Mouse (Mus musculus) limb, embryonic 12.5 days (tissue): ENCODE data around the gene Nat8f4. TPM values are rescaled to one million over a fixed set of nuclear protein-coding genes. Genes with fewer than 3 reads are reported as not detected.

Experiments
- ATAC-seq: fragments of 200-750 bp; cut with Nextera tagmentation; 2 replicates; pipeline ENCODE4 v1.8.0; 2017; ENCODE audit warnings: low read depth, moderate TSS enrichment; ENCODE audit not compliant: insufficient number of reproducible peaks, insufficient read depth, low FRiP score, low TSS enrichment
- H3K27ac ChIP-seq: fragments of 300-500 bp; sonication (generic); 2 replicates; pipeline ENCODE4 v1.5.1; 2016; ENCODE audit warnings: mild to moderate bottlenecking, moderate library complexity
- H3K27me3 ChIP-seq: fragments of 300-500 bp; sonication (generic); 2 replicates; pipeline ENCODE4 v1.6.1; 2016; ENCODE audit warnings: mild to moderate bottlenecking, moderate library complexity
- H3K36me3 ChIP-seq: fragments of 300-500 bp; sonication (generic); 2 replicates; pipeline ENCODE4 v1.6.1; 2016; ENCODE audit warnings: mild to moderate bottlenecking, moderate library complexity
- H3K4me1 ChIP-seq: fragments of 300-500 bp; sonication (generic); replicated peaks from 2 replicates; pipeline ENCODE4 v1.6.1; 2016
- H3K4me2 ChIP-seq: fragments of 300-500 bp; sonication (generic); 2 replicates; pipeline ENCODE4 v1.6.1; 2016; ENCODE audit warnings: mild to moderate bottlenecking, moderate library complexity
- H3K4me3 ChIP-seq: fragments of 300-500 bp; sonication (generic); replicated peaks from 2 replicates; pipeline ENCODE4 v1.5.1; 2016; ENCODE audit warnings: mild to moderate bottlenecking
- H3K9ac ChIP-seq: fragments of 300-500 bp; sonication (generic); replicated peaks from 2 replicates; pipeline ENCODE4 v1.6.1; 2016; ENCODE audit warnings: mild to moderate bottlenecking, moderate library complexity
- H3K9me3 ChIP-seq: fragments of 300-500 bp; sonication (generic); 2 replicates; pipeline ENCODE4 v1.6.1; 2016; ENCODE audit warnings: mild to moderate bottlenecking, moderate library complexity
- WGBS: fragments of 180-500 bp; shearing (Covaris S2); methylation state at CpG from one replicate; pipeline ENCODE4 v1.1.7; 2016; 5-methylcytosine and 5-hydroxymethylcytosine counted together
- polyA plus RNA-seq: library from polyadenylated mRNA; unstranded; fragments of >200 nt; fragmentation: Nextera tagmentation; extraction: Ambion mirVana; gene quantifications from 2 replicates; pipeline ENCODE4 v1.2.1, GENCODE M21; 2016

Gene Nat8f4
- polyA plus RNA-seq, 1 experiment from 2014 or later, result 2.9 TPM

GRCm38 (mm10) chr6:85862565-85862964 lies 42.1 kb downstream of the Nat8f4 start:
- H3K4me1 ChIP-seq, result no peaks in the 10 kb centered on the region
- no peaks in the 10 kb centered on the region for H3K36me3 ChIP-seq
- no peak overlapping the region for H3K4me2 ChIP-seq
- ATAC-seq, result no peak
- 0 out of 2 replicates have a peak, but pooled peaks cover 5% of the 10 kb centered on the region for H3K27me3 ChIP-seq
- H3K9me3 ChIP-seq, result no peaks in the 10 kb centered on the region
- no peak overlapping the region for H3K4me3 ChIP-seq
- 77% methylated on average over 3 of the region's 3 CpGs for WGBS
- H3K9ac ChIP-seq, result no peak overlapping the region
- no peak overlapping the region for H3K27ac ChIP-seq

GRCm38 (mm10) chr6:85861247-85861646 lies 43.4 kb downstream of the Nat8f4 start:
- Histone ChIP-seq H3K4me3 (no peak overlapping the region), H3K9ac (no peak overlapping the region), H3K4me2 (no peak overlapping the region), H3K4me1 (no peaks in the 10 kb centered on the region), H3K36me3 (no peaks in the 10 kb centered on the region), H3K27ac (no peak overlapping the region), H3K9me3 (no peaks in the 10 kb centered on the region), H3K27me3 (0 out of 2 replicates have a peak, but pooled peaks cover 5% of the 10 kb centered on the region)
- WGBS, result 90% methylated on average over 3 of the region's 3 CpGs
- ATAC-seq, result no peak

DNA sequence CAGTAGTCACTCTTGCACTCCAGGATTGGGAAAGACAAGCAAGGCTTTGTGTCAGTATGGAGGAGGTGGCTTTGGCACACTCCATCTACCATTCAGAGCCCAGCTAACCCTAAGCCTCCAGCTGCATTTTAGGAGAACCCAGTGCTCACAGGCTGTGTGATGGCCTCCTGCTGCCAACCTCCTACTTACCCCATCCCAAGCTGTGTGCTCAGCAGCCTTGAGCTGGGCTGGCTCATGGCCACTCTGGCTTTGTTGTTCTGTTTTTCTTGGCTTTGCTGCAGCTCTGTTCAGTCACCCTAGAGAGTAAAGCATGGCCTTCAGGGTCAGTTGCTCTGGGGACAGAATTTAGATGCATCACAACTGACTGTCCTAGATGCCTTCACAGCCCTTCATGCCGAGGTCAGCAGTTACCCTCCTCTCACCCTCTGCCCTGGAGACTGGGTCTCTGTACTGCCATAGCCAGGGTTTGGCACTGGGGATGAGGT lies 48.4 kb downstream of the Nat8f4 start:
- ATAC-seq, result no peak
- 0 out of 2 replicates have a peak, but pooled peaks cover 2% of the 10 kb centered on the region for H3K27me3 ChIP-seq
- H3K4me3 ChIP-seq, result no peak overlapping the region
- H3K9ac ChIP-seq, result no peak overlapping the region
- no peaks in the 10 kb centered on the region for H3K4me1 ChIP-seq
- 77% methylated on average over 1 of the region's 1 CpGs for WGBS
- H3K4me2 ChIP-seq, result no peak overlapping the region
- H3K36me3 ChIP-seq, result no peaks in the 10 kb centered on the region
- no peaks in the 10 kb centered on the region for H3K9me3 ChIP-seq
- no peak overlapping the region for H3K27ac ChIP-seq

GRCm38 (mm10) chr6:85853481-85853880 lies 51.2 kb downstream of the Nat8f4 start:
- no peaks in the 10 kb centered on the region for H3K36me3 ChIP-seq
- H3K27ac ChIP-seq, result no peak overlapping the region
- H3K9ac ChIP-seq, result no peak overlapping the region
- no peak for ATAC-seq
- 88% methylated on average over 3 of the region's 3 CpGs for WGBS
- H3K4me1 ChIP-seq, result no peaks in the 10 kb centered on the region
- H3K27me3 ChIP-seq, result no peaks in the 10 kb centered on the region
- H3K4me3 ChIP-seq, result no peak overlapping the region
- H3K9me3 ChIP-seq, result no peaks in the 10 kb centered on the region
- no peak overlapping the region for H3K4me2 ChIP-seq

DNA sequence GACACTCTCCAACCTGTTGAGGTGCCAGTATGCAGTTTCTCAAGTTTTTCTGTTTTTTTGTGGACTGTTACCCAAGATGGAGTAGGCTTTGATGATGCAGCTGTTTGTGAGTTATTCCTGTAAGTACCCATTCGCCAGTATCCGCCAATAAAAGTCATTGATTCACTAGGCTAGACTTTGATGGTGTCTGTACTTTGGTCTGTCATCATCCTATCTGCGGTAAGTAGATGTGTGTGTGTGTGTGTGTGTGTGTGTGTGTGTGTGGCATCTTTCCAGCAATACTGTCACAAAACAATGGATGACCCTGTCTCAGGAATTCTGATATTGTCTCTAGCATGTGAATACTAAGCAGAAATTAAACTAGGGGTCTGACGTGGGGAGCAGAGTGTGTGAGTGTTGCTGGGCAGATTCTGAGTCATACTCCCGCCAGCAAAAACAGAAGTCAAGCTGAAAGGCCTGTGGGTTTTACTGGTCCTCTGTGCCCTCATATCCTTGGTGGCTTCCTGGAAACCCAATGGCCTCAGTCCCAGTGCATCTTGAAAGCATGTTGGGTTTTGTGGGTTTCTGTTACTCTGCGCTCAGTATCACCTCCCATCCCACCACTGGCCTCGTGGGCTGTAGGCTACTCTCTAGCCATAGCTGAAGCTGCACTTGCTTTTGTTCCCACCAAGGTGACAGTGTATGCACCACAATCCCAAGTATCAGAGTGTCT lies 53.5 kb downstream of the Nat8f4 start:
- no peaks in the 10 kb centered on the region for H3K36me3 ChIP-seq
- H3K9me3 ChIP-seq, result no peaks in the 10 kb centered on the region
- no peaks in the 10 kb centered on the region for H3K27me3 ChIP-seq
- no peaks in the 10 kb centered on the region for H3K4me1 ChIP-seq
- no peak overlapping the region for H3K27ac ChIP-seq
- no peak overlapping the region for H3K4me3 ChIP-seq
- H3K9ac ChIP-seq, result no peak overlapping the region
- no peak overlapping the region for H3K4me2 ChIP-seq
- 92% methylated on average over 7 of the region's 7 CpGs for WGBS
- ATAC-seq, result no peak

- Histone ChIP-seq H3K4me1 (no peaks in the 10 kb centered on the region), H3K27me3 (no peaks in the 10 kb centered on the region), H3K4me2 (no peak overlapping the region), H3K9me3 (no peaks in the 10 kb centered on the region), H3K4me3 (no peak overlapping the region), H3K36me3 (no peaks in the 10 kb centered on the region), H3K27ac (no peak overlapping the region), H3K9ac (no peak overlapping the region)
- ATAC-seq, result no peak
- WGBS, result 39% methylated on average over 2 of the region's 2 CpGs
These were observed 55.4 kb downstream of the Nat8f4 start for GRCm38 (mm10) chr6:85849240-85849639.

Other genes with a start within 250 kb of the Nat8f4 start
- gene Nat8f7, start 191.7 kb downstream of the Nat8f4 start, polyA plus RNA-seq, result not detected in 2 replicates
- gene Nat8f3, start 139.1 kb downstream of the Nat8f4 start, polyA plus RNA-seq, result 0.34 TPM in 1 of 2 replicates, not detected in the other
- not detected in 2 replicates for gene Nat8f6, start 83.9 kb downstream of the Nat8f4 start, polyA plus RNA-seq
- gene Nat8f5, start 83.9 kb downstream of the Nat8f4 start, polyA plus RNA-seq, result not detected in 2 replicates
- gene Nat8, start 72.8 kb downstream of the Nat8f4 start, polyA plus RNA-seq, result not detected in 2 replicates
- gene Nat8f2, start 35.7 kb downstream of the Nat8f4 start, polyA plus RNA-seq, result not detected in 2 replicates
- 35.5 and 36.6 TPM in 2 replicates for gene Tprkb, start 7.0 kb upstream of the Nat8f4 start, polyA plus RNA-seq
- gene Nat8f1, start 10.8 kb upstream of the Nat8f4 start, polyA plus RNA-seq, result 4.6 and 4.9 TPM in 2 replicates
- 46.0 and 49.1 TPM in 2 replicates for gene Dusp11, start 56.8 kb upstream of the Nat8f4 start, polyA plus RNA-seq
- gene Figla, start 111.3 kb upstream of the Nat8f4 start, polyA plus RNA-seq, result not detected in 2 replicates
- 6.4 and 7.4 TPM in 2 replicates for gene Add2, start 123.8 kb upstream of the Nat8f4 start, polyA plus RNA-seq